Mouse (Mus musculus): ENCODE measurements at regions not wholly inside any gene's neighbourhood (a gene's known extent, or its start where the extent isn't known, plus 50 kb on each side); places are given as distances from the start of the nearest gene placed in this dataset.

- 30% methylated on average over 2 of the region's 2 CpGs for WGBS (ENCODE audit: insufficient replicate concordance)
- H3K9ac ChIP-seq (replicated peaks): no peak overlapping the region
- no peak overlapping the region for H3K4me2 ChIP-seq (ENCODE audit: low read depth)
- H3K27ac ChIP-seq: no peak overlapping the region
- H3K36me3 ChIP-seq (replicated peaks; ENCODE audit: control insufficient read depth, insufficient read depth, low read depth): no peaks in the 10 kb centered on the region
- no peak overlapping the region for H3K4me3 ChIP-seq (ENCODE audit: insufficient read depth in 1 of 2, low read depth in 2 of 2, low read length in 2 of 2)
- no peaks in the 10 kb centered on the region for H3K27me3 ChIP-seq (ENCODE audit: control insufficient read depth, insufficient read depth, low read length)
- H3K9me3 ChIP-seq (ENCODE audit: control insufficient read depth, low read length): no peaks in the 10 kb centered on the region
- ATAC-seq (ENCODE audit: insufficient read depth) (no peak), DNase-seq (ENCODE audit: low read depth in 3 of 3, low spot score in 3 of 3) (peak in 2 of 3 experiments; percentile 7 to 16)
- no peaks in the 10 kb centered on the region for H3K4me1 ChIP-seq (replicated peaks; ENCODE audit: control insufficient read depth in 2 of 2, insufficient read depth in 2 of 2, low read length in 1 of 2)
- TF ChIP-seq EP300 (IDR thresholded peaks at IDR 0.05; ENCODE audit: low read depth) (no peak), CTCF (IDR thresholded peaks at IDR 0.05; ENCODE audit: low read depth) (peak; percentile 25; the same call in 1 of the 2 replicates)
These were observed 52.9 kb upstream of the Ica1 start for GRCm38 (mm10) chr6:8831204-8831603.

GRCm38 (mm10) chr6:8832924-8833323, 54.6 kb upstream of the Ica1 start:
- Histone ChIP-seq H3K4me1 (replicated peaks; ENCODE audit: control insufficient read depth in 2 of 2, insufficient read depth in 2 of 2, low read length in 1 of 2) (no peaks in the 10 kb centered on the region), H3K27ac (no peak overlapping the region), H3K4me3 (ENCODE audit: insufficient read depth in 1 of 2, low read depth in 2 of 2, low read length in 2 of 2) (no peak overlapping the region), H3K9ac (replicated peaks) (no peak overlapping the region), H3K4me2 (ENCODE audit: low read depth) (no peak overlapping the region), H3K27me3 (ENCODE audit: control insufficient read depth, insufficient read depth, low read length) (no peaks in the 10 kb centered on the region), H3K36me3 (replicated peaks; ENCODE audit: control insufficient read depth, insufficient read depth, low read depth) (no peaks in the 10 kb centered on the region), H3K9me3 (ENCODE audit: control insufficient read depth, low read length) (no peaks in the 10 kb centered on the region)
- ATAC-seq (ENCODE audit: insufficient read depth) (no peak), DNase-seq (ENCODE audit: low read depth in 3 of 3, low spot score in 3 of 3) (no peak)
- 34% methylated on average over 1 of the region's 1 CpGs for WGBS (ENCODE audit: insufficient replicate concordance)
- no peak for TF ChIP-seq CTCF (IDR thresholded peaks at IDR 0.05; ENCODE audit: low read depth)
- TF ChIP-seq EP300 (IDR thresholded peaks at IDR 0.05; ENCODE audit: low read depth): no peak

- no peak overlapping the region for H3K4me3 ChIP-seq (ENCODE audit: insufficient read depth in 1 of 2, low read depth in 2 of 2, low read length in 2 of 2)
- H3K27ac ChIP-seq: no peak overlapping the region
- no peaks in the 10 kb centered on the region for H3K27me3 ChIP-seq (ENCODE audit: control insufficient read depth, insufficient read depth, low read length)
- no peak for ATAC-seq (ENCODE audit: insufficient read depth)
- no peaks in the 10 kb centered on the region for H3K9me3 ChIP-seq (ENCODE audit: control insufficient read depth, low read length)
- 66% methylated on average over 5 of the region's 5 CpGs for WGBS (ENCODE audit: insufficient replicate concordance)
- H3K9ac ChIP-seq (replicated peaks): no peak overlapping the region
- H3K36me3 ChIP-seq (replicated peaks; ENCODE audit: control insufficient read depth, insufficient read depth, low read depth): no peaks in the 10 kb centered on the region
- H3K4me2 ChIP-seq (ENCODE audit: low read depth): no peak overlapping the region
- no peak for DNase-seq (ENCODE audit: low read depth in 3 of 3, low spot score in 3 of 3)
- no peaks in the 10 kb centered on the region for H3K4me1 ChIP-seq (replicated peaks; ENCODE audit: control insufficient read depth in 2 of 2, insufficient read depth in 2 of 2, low read length in 1 of 2)
- no peak for TF ChIP-seq EP300 (IDR thresholded peaks at IDR 0.05; ENCODE audit: low read depth)
- TF ChIP-seq CTCF (IDR thresholded peaks at IDR 0.05; ENCODE audit: low read depth): no peak
These were observed 75.4 kb upstream of the Ica1 start for GRCm38 (mm10) chr6:8853657-8854056.

- WGBS (ENCODE audit: insufficient replicate concordance): 56% methylated on average over 2 of the region's 2 CpGs
- no peaks in the 10 kb centered on the region for H3K9me3 ChIP-seq (ENCODE audit: control insufficient read depth, low read length)
These were observed 82.3 kb upstream of the Ica1 start for GRCm38 (mm10) chr6:8860581-8860980.

GRCm38 (mm10) chr6:8863843-8864620, 84.2 kb upstream of the Nxph1 start:
- ATAC-seq (ENCODE audit: insufficient read depth): no peak
- H3K4me3 ChIP-seq (ENCODE audit: insufficient read depth in 1 of 2, low read depth in 2 of 2, low read length in 2 of 2): no peak overlapping the region
- no peaks in the 10 kb centered on the region for H3K4me1 ChIP-seq (replicated peaks; ENCODE audit: control insufficient read depth in 2 of 2, insufficient read depth in 2 of 2, low read length in 1 of 2)
- no peak for DNase-seq (ENCODE audit: low read depth in 3 of 3, low spot score in 3 of 3)
- H3K36me3 ChIP-seq (replicated peaks; ENCODE audit: control insufficient read depth, insufficient read depth, low read depth): no peaks in the 10 kb centered on the region
- no peak overlapping the region for H3K9ac ChIP-seq (replicated peaks)
- no peak overlapping the region for H3K27ac ChIP-seq
- H3K9me3 ChIP-seq (ENCODE audit: control insufficient read depth, low read length): no peaks in the 10 kb centered on the region
- H3K4me2 ChIP-seq (ENCODE audit: low read depth): no peak overlapping the region
- WGBS (ENCODE audit: insufficient replicate concordance): 52% methylated on average over 8 of the region's 8 CpGs
- no peaks in the 10 kb centered on the region for H3K27me3 ChIP-seq (ENCODE audit: control insufficient read depth, insufficient read depth, low read length)
- no peak for TF ChIP-seq EP300 (IDR thresholded peaks at IDR 0.05; ENCODE audit: low read depth)
- TF ChIP-seq CTCF (IDR thresholded peaks at IDR 0.05; ENCODE audit: low read depth): no peak

More at GRCm38 (mm10) chr6:8860581-8860980, 82.3 kb upstream of the Ica1 start:
- H3K9ac ChIP-seq (replicated peaks): no peak overlapping the region
- TF ChIP-seq EP300 (IDR thresholded peaks at IDR 0.05; ENCODE audit: low read depth): no peak
- TF ChIP-seq CTCF (IDR thresholded peaks at IDR 0.05; ENCODE audit: low read depth): no peak
- ATAC-seq (ENCODE audit: insufficient read depth) (no peak), DNase-seq (ENCODE audit: low read depth in 3 of 3, low spot score in 3 of 3) (no peak)
- H3K4me3 ChIP-seq (ENCODE audit: insufficient read depth in 1 of 2, low read depth in 2 of 2, low read length in 2 of 2): no peak overlapping the region
- no peaks in the 10 kb centered on the region for H3K4me1 ChIP-seq (replicated peaks; ENCODE audit: control insufficient read depth in 2 of 2, insufficient read depth in 2 of 2, low read length in 1 of 2)
- H3K27ac ChIP-seq: no peak overlapping the region
- no peaks in the 10 kb centered on the region for H3K27me3 ChIP-seq (ENCODE audit: control insufficient read depth, insufficient read depth, low read length)
- H3K36me3 ChIP-seq (replicated peaks; ENCODE audit: control insufficient read depth, insufficient read depth, low read depth): no peaks in the 10 kb centered on the region
- H3K4me2 ChIP-seq (ENCODE audit: low read depth): no peak overlapping the region

Data from liver, embryonic 14.5 days (tissue).